Mouse (Mus musculus) neural tube, embryonic 15.5 days (tissue): Measurements from ENCODE around the gene 1700067P10Rik. TPM values are rescaled to one million over a fixed set of nuclear protein-coding genes. Genes with fewer than 3 reads are reported as not detected.
A peak's percentile ranks its signal among the peaks of the same experiment; 100 is the strongest.

Experiments
- ATAC-seq: fragments of 200-750 bp; cut with Nextera tagmentation; 2 replicates; pipeline ENCODE4 v1.8.0; 2017; ENCODE audit warnings: mild to moderate bottlenecking, moderate TSS enrichment, moderate library complexity; ENCODE audit not compliant: low FRiP score
- H3K27ac ChIP-seq: fragments of 300-500 bp; sonication (generic); replicated peaks from 2 replicates; pipeline ENCODE4 v1.5.1; 2015; ENCODE audit warnings: mild to moderate bottlenecking, inconsistent platforms
- H3K27me3 ChIP-seq: fragments of 300-500 bp; sonication (generic); replicated peaks from 2 replicates; pipeline ENCODE4 v1.6.1; 2015; ENCODE audit warnings: inconsistent platforms
- H3K36me3 ChIP-seq: fragments of 300-500 bp; sonication (generic); 2 replicates; pipeline ENCODE4 v1.6.1; 2015; ENCODE audit warnings: inconsistent platforms
- H3K4me1 ChIP-seq: fragments of 300-500 bp; sonication (generic); 2 replicates; pipeline ENCODE4 v1.6.1; 2015; ENCODE audit warnings: inconsistent platforms
- H3K4me2 ChIP-seq: fragments of 300-500 bp; sonication (generic); 2 replicates; pipeline ENCODE4 v1.6.1; 2015; ENCODE audit warnings: inconsistent platforms, mild to moderate bottlenecking, moderate library complexity
- H3K4me3 ChIP-seq: fragments of 300-500 bp; sonication (generic); replicated peaks from 2 replicates; pipeline ENCODE4 v1.5.1; 2015; ENCODE audit warnings: mild to moderate bottlenecking, inconsistent platforms
- H3K9ac ChIP-seq: fragments of 300-500 bp; sonication (generic); replicated peaks from 2 replicates; pipeline ENCODE4 v1.6.1; 2015; ENCODE audit warnings: mild to moderate bottlenecking, inconsistent platforms
- H3K9me3 ChIP-seq: fragments of 300-500 bp; sonication (generic); replicated peaks from 2 replicates; pipeline ENCODE4 v1.6.1; 2016; ENCODE audit warnings: inconsistent platforms
- WGBS: fragments of 180-500 bp; shearing (Covaris S2); methylation state at CpG from one replicate; pipeline ENCODE4 v1.1.7; 2015; ENCODE audit warnings: mixed read lengths; 5-methylcytosine and 5-hydroxymethylcytosine counted together
- polyA plus RNA-seq: library from polyadenylated mRNA; unstranded; fragments of >200 nt; fragmentation: Nextera tagmentation; extraction: Ambion mirVana; gene quantifications from 2 replicates; pipeline ENCODE4 v1.2.1, GENCODE M21; 2015

1700067P10Rik gene
- polyA plus RNA-seq, 1 experiment from 2014 or later: not detected

GRCm38 (mm10) chr17:48065081-48065501 lies 24.0 kb upstream of the 1700067P10Rik start:
- no peaks in the 10 kb centered on the region; the same call in 1 of the 2 replicates for H3K27me3 ChIP-seq
- H3K9me3 ChIP-seq: no peaks in the 10 kb centered on the region
- ATAC-seq: no peak
- H3K27ac ChIP-seq: no peak overlapping the region
- no peak overlapping the region for H3K9ac ChIP-seq
- H3K4me2 ChIP-seq: no peak overlapping the region
- H3K4me3 ChIP-seq: no peak overlapping the region
- H3K4me1 ChIP-seq: peaks cover 6% of the 10 kb centered on the region; the same call in 1 of the 2 replicates
- WGBS: 42% methylated on average over 5 of the region's 5 CpGs
- no peaks in the 10 kb centered on the region for H3K36me3 ChIP-seq

DNA sequence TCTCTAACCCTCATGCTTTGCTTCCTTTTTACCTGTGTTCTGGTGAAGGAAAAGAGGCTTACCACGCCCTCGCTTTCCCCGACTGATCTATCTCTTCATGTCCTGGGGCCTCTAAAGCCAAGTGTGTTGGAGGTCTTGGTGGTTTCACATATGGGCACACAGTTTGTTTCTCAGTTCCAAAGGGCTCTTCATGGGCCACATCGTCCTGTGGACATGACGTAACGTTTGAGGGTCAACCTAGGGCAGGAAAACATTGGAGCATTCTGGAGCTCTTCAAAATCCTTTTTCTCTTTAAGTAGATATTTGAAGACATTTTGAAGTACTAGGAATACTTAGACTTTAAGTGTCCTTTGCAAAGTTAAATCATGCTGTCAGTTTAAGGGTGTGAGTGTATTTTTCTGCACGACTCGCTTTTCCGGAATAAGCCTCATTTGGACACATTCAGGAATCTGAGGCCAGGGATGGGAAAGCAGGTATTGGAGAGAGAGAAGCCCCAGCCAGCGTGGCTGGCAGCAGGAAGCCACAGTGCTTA lies 22.0 kb upstream of the 1700067P10Rik start:
- no peaks in the 10 kb centered on the region for H3K36me3 ChIP-seq
- no peak for ATAC-seq
- H3K9ac ChIP-seq: no peak overlapping the region
- no peak overlapping the region for H3K4me3 ChIP-seq
- no peaks in the 10 kb centered on the region; the same call in 1 of the 2 replicates for H3K27me3 ChIP-seq
- peaks cover 6% of the 10 kb centered on the region; the same call in 1 of the 2 replicates for H3K4me1 ChIP-seq
- 76% methylated on average over 10 of the region's 10 CpGs for WGBS
- H3K4me2 ChIP-seq: no peak overlapping the region
- H3K27ac ChIP-seq: 0 out of 2 replicates have a peak overlapping the region, but pooled peaks have one; percentile 19
- no peaks in the 10 kb centered on the region for H3K9me3 ChIP-seq

DNA sequence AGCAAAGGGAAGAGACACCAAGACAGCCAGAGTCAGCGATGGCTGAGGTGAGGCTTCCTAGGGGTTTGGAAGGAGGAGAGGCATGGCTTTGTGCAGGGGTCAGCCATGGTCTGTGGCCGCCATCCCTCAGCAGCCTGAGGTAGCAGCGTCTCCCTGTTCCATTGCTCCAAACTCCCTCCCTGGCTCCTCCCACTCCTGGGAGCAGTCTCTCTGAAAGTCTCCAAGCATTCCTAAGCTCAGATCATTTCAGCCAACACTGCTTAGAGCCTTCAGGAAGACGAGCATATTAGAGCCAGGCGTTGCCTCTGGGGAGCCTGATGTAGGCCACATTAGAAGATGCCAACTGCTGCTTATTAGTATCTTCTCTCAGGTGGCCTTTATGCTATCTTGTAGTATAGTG lies 21.4 kb upstream of the 1700067P10Rik start:
- Histone ChIP-seq H3K9me3 (no peaks in the 10 kb centered on the region), H3K27ac (0 out of 2 replicates have a peak overlapping the region, but pooled peaks have one; percentile 19), H3K4me1 (peaks cover 6% of the 10 kb centered on the region; the same call in 1 of the 2 replicates), H3K4me2 (no peak overlapping the region), H3K4me3 (no peak overlapping the region), H3K9ac (no peak overlapping the region), H3K36me3 (no peaks in the 10 kb centered on the region), H3K27me3 (no peaks in the 10 kb centered on the region; the same call in 1 of the 2 replicates)
- 32% methylated on average over 5 of the region's 5 CpGs for WGBS
- no peak for ATAC-seq

GRCm38 (mm10) chr17:48080626-48081025 lies 8.5 kb upstream of the 1700067P10Rik start:
- Histone ChIP-seq H3K9ac (no peak overlapping the region), H3K27me3 (no peaks in the 10 kb centered on the region), H3K9me3 (no peaks in the 10 kb centered on the region), H3K27ac (no peak overlapping the region), H3K36me3 (no peaks in the 10 kb centered on the region), H3K4me2 (no peak overlapping the region), H3K4me1 (no peaks in the 10 kb centered on the region), H3K4me3 (no peak overlapping the region)
- 61% methylated on average over 3 of the region's 3 CpGs for WGBS
- ATAC-seq: no peak

DNA sequence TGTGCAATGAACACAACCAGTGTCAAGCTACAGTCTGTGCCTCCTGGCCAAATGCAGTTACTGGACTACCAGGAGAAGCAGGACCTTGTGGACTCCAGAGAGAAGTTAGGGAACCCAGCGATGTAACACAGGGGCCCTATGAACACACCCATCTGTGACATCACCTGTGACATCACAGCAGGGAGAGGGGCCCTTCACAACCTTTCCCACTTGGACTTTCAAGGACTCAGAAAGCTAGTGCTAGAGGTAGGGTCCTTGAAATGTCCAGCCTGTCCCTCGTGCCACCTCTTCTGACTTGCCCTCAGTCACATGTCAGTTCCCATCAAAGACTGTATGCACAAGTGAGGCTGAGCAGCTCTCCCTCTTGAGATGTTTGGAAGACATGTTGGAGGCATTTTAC lies 327 bp downstream of the 1700067P10Rik start:
- Histone ChIP-seq H3K4me2 (no peak overlapping the region), H3K9ac (no peak overlapping the region), H3K9me3 (no peaks in the 10 kb centered on the region), H3K27me3 (peaks cover 8% of the 10 kb centered on the region), H3K27ac (no peak overlapping the region), H3K4me3 (no peak overlapping the region), H3K36me3 (no peaks in the 10 kb centered on the region), H3K4me1 (peaks cover 4% of the 10 kb centered on the region; the same call in 1 of the 2 replicates)
- WGBS: 72% methylated on average over 2 of the region's 2 CpGs
- no peak for ATAC-seq

- Histone ChIP-seq H3K4me3 (no peak overlapping the region), H3K9me3 (no peaks in the 10 kb centered on the region), H3K27me3 (peaks cover 17% of the 10 kb centered on the region), H3K4me1 (peaks cover 8% of the 10 kb centered on the region), H3K4me2 (no peak overlapping the region), H3K36me3 (no peaks in the 10 kb centered on the region), H3K9ac (no peak overlapping the region), H3K27ac (no peak overlapping the region)
- ATAC-seq: no peak
- 44% methylated on average over 12 of the region's 12 CpGs for WGBS
Measured at GRCm38 (mm10) chr17:48090305-48090704, 1.2 kb downstream of the 1700067P10Rik start.

DNA sequence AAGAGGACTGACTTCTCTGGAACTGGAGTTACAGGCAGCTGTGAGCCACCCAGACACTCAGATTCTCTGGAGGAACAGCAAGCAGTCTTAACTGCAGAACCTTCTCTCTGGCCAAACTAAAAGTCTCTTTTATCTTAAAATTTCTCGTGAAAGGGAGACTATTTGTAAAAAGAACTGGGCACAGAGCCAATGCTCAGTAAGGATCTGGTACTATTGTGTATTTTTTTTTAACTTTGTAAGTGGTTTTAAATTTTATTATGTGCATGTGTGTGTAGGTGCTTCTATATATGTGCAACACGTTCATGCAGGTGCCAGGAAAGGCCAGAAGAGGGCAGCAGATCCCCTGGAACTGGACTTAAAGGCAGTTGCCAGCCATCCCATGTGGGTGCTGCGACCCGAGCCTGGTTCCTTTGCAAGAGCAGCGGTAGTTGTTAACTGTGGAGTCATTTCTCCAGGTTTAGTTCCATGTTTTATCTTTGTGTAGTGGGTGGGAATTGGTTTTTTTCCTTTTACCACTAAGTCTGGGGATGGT lies 4.2 kb downstream of the 1700067P10Rik start:
- Histone ChIP-seq H3K9ac (no peak overlapping the region), H3K4me2 (no peak overlapping the region), H3K9me3 (no peaks in the 10 kb centered on the region), H3K27me3 (peaks cover 44% of the 10 kb centered on the region), H3K36me3 (no peaks in the 10 kb centered on the region), H3K27ac (no peak overlapping the region), H3K4me1 (peaks cover 38% of the 10 kb centered on the region), H3K4me3 (no peak overlapping the region)
- ATAC-seq: no peak
- 79% methylated on average over 5 of the region's 5 CpGs for WGBS

DNA sequence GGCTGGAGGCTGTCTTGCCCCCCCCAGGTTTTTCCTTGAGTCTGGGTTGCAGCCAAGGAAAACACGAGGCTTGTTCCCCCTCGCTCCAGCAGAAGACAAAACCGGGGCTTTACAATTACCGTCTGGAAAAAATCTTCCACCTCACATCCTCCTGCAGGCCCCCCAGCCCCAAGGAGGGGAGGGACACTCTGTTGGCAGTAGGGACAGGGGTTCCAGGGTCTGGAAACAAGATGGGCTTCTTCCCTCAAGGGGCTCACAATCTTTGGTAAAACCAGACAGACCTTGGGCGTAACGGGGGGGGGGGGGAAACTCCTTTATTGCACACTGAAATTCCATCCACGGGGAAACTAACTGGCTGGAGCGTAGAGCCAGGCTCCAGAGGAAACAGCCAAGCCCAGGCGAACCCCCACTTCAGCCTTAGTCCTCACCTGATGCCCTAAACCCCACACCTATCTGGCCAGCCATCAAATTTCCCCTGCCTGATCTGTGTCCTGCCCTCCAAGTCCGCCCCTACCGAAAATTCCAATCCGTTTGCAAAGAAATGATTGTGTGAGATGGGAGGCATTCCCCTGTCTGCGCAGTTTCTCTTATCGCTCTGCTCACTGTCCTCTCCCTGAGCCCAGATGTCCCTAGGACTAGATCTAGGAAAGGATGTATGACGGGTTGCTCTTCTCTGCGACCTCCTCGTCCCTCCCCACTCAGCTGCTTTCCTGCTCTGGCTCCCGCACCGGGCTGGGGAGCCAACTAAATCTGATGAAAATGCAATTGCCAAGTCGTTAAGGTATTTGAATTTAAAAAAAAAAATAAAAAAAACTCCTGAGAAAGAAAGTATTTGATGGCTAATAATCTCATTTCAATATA lies 5.9 kb downstream of the 1700067P10Rik start:
- H3K9ac ChIP-seq: no peak overlapping the region
- no peak for ATAC-seq
- 7% methylated on average over 20 of the region's 20 CpGs for WGBS
- peaks cover 53% of the 10 kb centered on the region for H3K4me1 ChIP-seq
- H3K36me3 ChIP-seq: no peaks in the 10 kb centered on the region
- H3K9me3 ChIP-seq: no peaks in the 10 kb centered on the region
- peaks cover 61% of the 10 kb centered on the region for H3K27me3 ChIP-seq
- H3K27ac ChIP-seq: no peak overlapping the region
- H3K4me2 ChIP-seq: peak overlapping the region; percentile 40; the same call in 1 of the 2 replicates
- H3K4me3 ChIP-seq: no peak overlapping the region

GRCm38 (mm10) chr17:48095718-48096121 lies 6.6 kb downstream of the 1700067P10Rik start:
- 1% methylated on average over 26 of the region's 26 CpGs for WGBS
- no peak overlapping the region for H3K27ac ChIP-seq
- H3K9me3 ChIP-seq: no peaks in the 10 kb centered on the region
- H3K4me1 ChIP-seq: peaks cover 48% of the 10 kb centered on the region
- H3K4me3 ChIP-seq: peak overlapping the region; percentile 4; the same call in 1 of the 2 replicates
- H3K27me3 ChIP-seq: peaks cover 67% of the 10 kb centered on the region
- ATAC-seq: no peak
- 0 out of 2 replicates have a peak overlapping the region, but pooled peaks have one; percentile 26 for H3K9ac ChIP-seq
- no peaks in the 10 kb centered on the region for H3K36me3 ChIP-seq
- H3K4me2 ChIP-seq: peak overlapping the region; percentile 40

GRCm38 (mm10) chr17:48096321-48096720 lies 7.2 kb downstream of the 1700067P10Rik start:
- H3K9me3 ChIP-seq: no peaks in the 10 kb centered on the region
- peaks cover 67% of the 10 kb centered on the region for H3K27me3 ChIP-seq
- H3K4me3 ChIP-seq: peak overlapping the region; percentile 15; the same call in 1 of the 2 replicates
- peaks cover 48% of the 10 kb centered on the region for H3K4me1 ChIP-seq
- H3K36me3 ChIP-seq: no peaks in the 10 kb centered on the region
- 7% methylated on average over 17 of the region's 17 CpGs for WGBS
- no peak overlapping the region for H3K9ac ChIP-seq
- ATAC-seq: no peak
- H3K4me2 ChIP-seq: peak overlapping the region; percentile 50
- no peak overlapping the region for H3K27ac ChIP-seq

- H3K9ac ChIP-seq: no peak overlapping the region
- peaks cover 67% of the 10 kb centered on the region for H3K27me3 ChIP-seq
- H3K4me1 ChIP-seq: peaks cover 48% of the 10 kb centered on the region
- H3K36me3 ChIP-seq: no peaks in the 10 kb centered on the region
- no peak overlapping the region for H3K27ac ChIP-seq
- H3K4me2 ChIP-seq: peak overlapping the region; percentile 50
- ATAC-seq: 0 out of 2 replicates have a peak, but pooled peaks have one; percentile 42
- 1% methylated on average over 39 of the region's 41 CpGs for WGBS
- H3K4me3 ChIP-seq: peak overlapping the region; percentile 15
- no peaks in the 10 kb centered on the region for H3K9me3 ChIP-seq
Measured at GRCm38 (mm10) chr17:48097011-48097742, 8.1 kb downstream of the 1700067P10Rik start.
